Mouse (Mus musculus): ENCODE measurements around the gene Dnah12. TPM values are rescaled to one million over a fixed set of nuclear protein-coding genes. Genes with fewer than 3 reads are reported as not detected.
"Not testable (repeated sequence)": the region's sequence is repeated elsewhere in the genome, so short reads cannot be mapped to it uniquely, and the experiment has no call there.

Gene Dnah12
- total and polyA plus RNA-seq, 3 experiments, result 0.03 to 0.18 (median 0.05) TPM

- no peak for DNase-seq
- Histone ChIP-seq H3K9ac (ENCODE audit: low read depth, low read length) (no peak overlapping the region), H3K79me2 (replicated peaks; ENCODE audit: control insufficient read depth, insufficient read depth, low read length) (no peaks in the 10 kb centered on the region), H3K4me3 (no peak overlapping the region), H3K4me1 (ENCODE audit: control insufficient read depth, insufficient read depth, low read length) (no peaks in the 10 kb centered on the region), H3K27ac (no peak overlapping the region), H3K27me3 (ENCODE audit: control insufficient read depth, insufficient read depth, low read length) (no peaks in the 10 kb centered on the region), H3K36me3 (ENCODE audit: control insufficient read depth, insufficient read depth, low read length) (no peaks in the 10 kb centered on the region)
- intact Hi-C loops (cut with DNase I), result loop anchor here (10.0 kb wide), 1 partner anchor 61 kb away; no protein-coding TSS in a partner anchor
- WGBS, result 67% methylated on average over 5 of the region's 5 CpGs
- TF ChIP-seq POLR2A (IDR thresholded peaks at IDR 0.05; ENCODE audit: insufficient read depth, low read depth, low read length) (no peak), EP300 (IDR thresholded peaks at IDR 0.05; ENCODE audit: insufficient read depth, low read depth, low read length) (no peak), CTCF (IDR thresholded peaks at IDR 0.05) (no peak)
These were observed 17.3 kb upstream of the Dnah12 start for GRCm38 (mm10) chr14:26675791-26676190.

- Histone ChIP-seq H3K9ac (ENCODE audit: low read depth, low read length) (no peak overlapping the region), H3K4me3 (no peak overlapping the region), H3K27me3 (ENCODE audit: control insufficient read depth, insufficient read depth, low read length) (no peaks in the 10 kb centered on the region), H3K27ac (no peak overlapping the region), H3K4me1 (ENCODE audit: control insufficient read depth, insufficient read depth, low read length) (no peaks in the 10 kb centered on the region), H3K79me2 (replicated peaks; ENCODE audit: control insufficient read depth, insufficient read depth, low read length) (no peaks in the 10 kb centered on the region), H3K36me3 (ENCODE audit: control insufficient read depth, insufficient read depth, low read length) (no peaks in the 10 kb centered on the region)
- intact Hi-C loops (cut with DNase I), result no loop called here
- no peak for DNase-seq
- 34% methylated on average over 2 of the region's 2 CpGs for WGBS
- no peak for TF ChIP-seq CTCF (IDR thresholded peaks at IDR 0.05)
- TF ChIP-seq EP300 (IDR thresholded peaks at IDR 0.05; ENCODE audit: insufficient read depth, low read depth, low read length), result no peak
- no peak for TF ChIP-seq POLR2A (IDR thresholded peaks at IDR 0.05; ENCODE audit: insufficient read depth, low read depth, low read length)
These were observed 2.3 kb upstream of the Dnah12 start for GRCm38 (mm10) chr14:26690727-26691126.

GRCm38 (mm10) chr14:26691363-26691762, 1.7 kb upstream of the Dnah12 start:
- Histone ChIP-seq H3K9ac (ENCODE audit: low read depth, low read length) (no peak overlapping the region), H3K4me3 (no peak overlapping the region), H3K79me2 (replicated peaks; ENCODE audit: control insufficient read depth, insufficient read depth, low read length) (no peaks in the 10 kb centered on the region), H3K36me3 (ENCODE audit: control insufficient read depth, insufficient read depth, low read length) (no peaks in the 10 kb centered on the region), H3K27ac (no peak overlapping the region), H3K4me1 (ENCODE audit: control insufficient read depth, insufficient read depth, low read length) (no peaks in the 10 kb centered on the region), H3K27me3 (ENCODE audit: control insufficient read depth, insufficient read depth, low read length) (no peaks in the 10 kb centered on the region)
- TF ChIP-seq CTCF (IDR thresholded peaks at IDR 0.05) (no peak), EP300 (IDR thresholded peaks at IDR 0.05; ENCODE audit: insufficient read depth, low read depth, low read length) (no peak), POLR2A (IDR thresholded peaks at IDR 0.05; ENCODE audit: insufficient read depth, low read depth, low read length) (no peak)
- no peak for DNase-seq
- WGBS, result 49% methylated on average over 2 of the region's 2 CpGs
- intact Hi-C loops (cut with DNase I), result no loop called here

GRCm38 (mm10) chr14:26697912-26698311, 4.8 kb downstream of the Dnah12 start:
- Histone ChIP-seq H3K27me3 (ENCODE audit: control insufficient read depth, insufficient read depth, low read length) (no peaks in the 10 kb centered on the region), H3K9ac (ENCODE audit: low read depth, low read length) (no peak overlapping the region), H3K27ac (no peak overlapping the region), H3K36me3 (ENCODE audit: control insufficient read depth, insufficient read depth, low read length) (no peaks in the 10 kb centered on the region), H3K4me3 (no peak overlapping the region), H3K4me1 (ENCODE audit: control insufficient read depth, insufficient read depth, low read length) (no peaks in the 10 kb centered on the region), H3K79me2 (replicated peaks; ENCODE audit: control insufficient read depth, insufficient read depth, low read length) (no peaks in the 10 kb centered on the region)
- TF ChIP-seq EP300 (IDR thresholded peaks at IDR 0.05; ENCODE audit: insufficient read depth, low read depth, low read length) (no peak), CTCF (IDR thresholded peaks at IDR 0.05) (peak; percentile 61)
- no peak for DNase-seq
- intact Hi-C loops (cut with DNase I), result no loop called here

GRCm38 (mm10) chr14:26705246-26705645, 12.2 kb downstream of the Dnah12 start:
- H3K36me3 ChIP-seq (ENCODE audit: control insufficient read depth, insufficient read depth, low read length); DNase-seq; H3K9ac ChIP-seq (ENCODE audit: low read depth, low read length); intact Hi-C loops (cut with DNase I); H3K27me3 ChIP-seq (ENCODE audit: control insufficient read depth, insufficient read depth, low read length); H3K79me2 ChIP-seq (replicated peaks; ENCODE audit: control insufficient read depth, insufficient read depth, low read length); H3K27ac ChIP-seq; H3K4me1 ChIP-seq (ENCODE audit: control insufficient read depth, insufficient read depth, low read length); H3K4me3 ChIP-seq: not testable (repeated sequence)
- 84% methylated on average over 5 of the region's 5 CpGs for WGBS

GRCm38 (mm10) chr14:26719696-26720095, 26.6 kb downstream of the Dnah12 start:
- H3K36me3 ChIP-seq (ENCODE audit: control insufficient read depth, insufficient read depth, low read length); H3K4me1 ChIP-seq (ENCODE audit: control insufficient read depth, insufficient read depth, low read length); H3K27me3 ChIP-seq (ENCODE audit: control insufficient read depth, insufficient read depth, low read length); H3K9ac ChIP-seq (ENCODE audit: low read depth, low read length); H3K79me2 ChIP-seq (replicated peaks; ENCODE audit: control insufficient read depth, insufficient read depth, low read length); H3K27ac ChIP-seq; intact Hi-C loops (cut with DNase I); H3K4me3 ChIP-seq; DNase-seq: not testable (repeated sequence)
- 57% methylated on average over 2 of the region's 2 CpGs for WGBS

GRCm38 (mm10) chr14:26724898-26725297, 31.8 kb downstream of the Dnah12 start:
- H3K4me1 ChIP-seq (ENCODE audit: control insufficient read depth, insufficient read depth, low read length), result no peaks in the 10 kb centered on the region
- no peaks in the 10 kb centered on the region for H3K79me2 ChIP-seq (replicated peaks; ENCODE audit: control insufficient read depth, insufficient read depth, low read length)
- H3K36me3 ChIP-seq (ENCODE audit: control insufficient read depth, insufficient read depth, low read length), result no peaks in the 10 kb centered on the region
- 85% methylated on average over 3 of the region's 3 CpGs for WGBS
- DNase-seq, result no peak
- no peak for TF ChIP-seq CTCF (IDR thresholded peaks at IDR 0.05)
- TF ChIP-seq POLR2A (IDR thresholded peaks at IDR 0.05; ENCODE audit: insufficient read depth, low read depth, low read length), result no peak
- TF ChIP-seq EP300 (IDR thresholded peaks at IDR 0.05; ENCODE audit: insufficient read depth, low read depth, low read length), result no peak
- H3K27me3 ChIP-seq (ENCODE audit: control insufficient read depth, insufficient read depth, low read length), result no peaks in the 10 kb centered on the region
- H3K27ac ChIP-seq, result no peak overlapping the region
- no peak overlapping the region for H3K9ac ChIP-seq (ENCODE audit: low read depth, low read length)
- H3K4me3 ChIP-seq, result no peak overlapping the region
- intact Hi-C loops (cut with DNase I), result no loop called here
